Mouse (Mus musculus) lung, adult 2 months (tissue): ENCODE measurements at regions not wholly inside any gene's neighbourhood (a gene's known extent, or its start where the extent isn't known, plus 50 kb on each side); places are given as distances from the start of the nearest gene placed in this dataset.

ENCODE experiments used
- CTCF ChIP-seq: fragments of 200-500 bp; IDR thresholded peaks from 2 replicates; pipeline ENCODE4 v1.5.1; 2011; ENCODE audit warnings: mild to moderate bottlenecking, low read length, control low read depth; ENCODE audit not compliant: insufficient read depth
- POLR2A ChIP-seq: fragments of 200-500 bp; IDR thresholded peaks from 2 replicates; pipeline ENCODE4 v1.6.1; 2011; ENCODE audit warnings: low read depth, mild to moderate bottlenecking, control low read depth, low read length, borderline replicate concordance; ENCODE audit errors: extremely low read depth

- no peak for TF ChIP-seq CTCF
- no peak for TF ChIP-seq POLR2A
Measured at GRCm38 (mm10) chr11:111945806-111946205, 836.2 kb upstream of the Sox9 start.
